Mouse (Mus musculus) erythroblast, adult 5-6 weeks (primary cell): ENCODE results near the gene Cd28. TPM values are rescaled to one million over a fixed set of nuclear protein-coding genes. Genes with fewer than 3 reads are reported as not detected.
"Not testable (repeated sequence)": the region's sequence is repeated elsewhere in the genome, so short reads cannot be mapped to it uniquely, and the experiment has no call there.

Source experiments
- ATAC-seq: replicated peaks from 2 replicates; pipeline ENCODE4 v1.8.0; 2016; ENCODE audit warnings: moderate number of reproducible peaks, mild to moderate bottlenecking, moderate TSS enrichment, inconsistent platforms; ENCODE audit not compliant: poor library complexity, low FRiP score, severe bottlenecking
- total RNA-seq, 2 experiments: library from RNA; stranded (forward) in 1 of 2; stranded (reverse) in 1 of 2; fragments of 150-400 nt in 1 of 2; fragments of 200-764, 138-1000 nt in 1 of 2; gene quantifications; 2 replicates each; pipeline versions ENCODE4 v1.2.3 to v1.2.4; 2015 to 2017; ENCODE audit warnings: low replicate concordance in 2 of 2

The Cd28 gene
- total RNA-seq, 2 experiments from 2014 or later = 0.19 to 0.43 TPM

DNA sequence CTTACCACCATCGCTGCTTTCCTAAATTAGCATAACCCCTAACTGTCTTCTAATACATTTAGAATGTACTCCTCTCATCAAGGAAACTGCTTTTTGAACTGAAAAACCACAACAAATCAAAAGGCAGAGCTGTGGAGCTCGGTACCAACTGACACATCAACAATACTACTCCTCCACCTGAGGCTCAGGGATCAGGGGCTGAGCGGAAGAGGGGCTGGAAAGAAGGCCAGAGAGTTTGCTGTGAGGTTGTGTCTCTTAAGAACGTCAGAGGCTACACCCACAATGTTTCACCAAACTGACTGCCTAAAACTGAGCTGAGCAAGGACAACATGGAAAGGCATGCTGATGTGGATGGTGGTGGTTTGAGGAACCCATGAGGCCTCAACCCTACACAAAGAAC lies 65.1 kb downstream of the Cd28 start:
- no peak for ATAC-seq

DNA sequence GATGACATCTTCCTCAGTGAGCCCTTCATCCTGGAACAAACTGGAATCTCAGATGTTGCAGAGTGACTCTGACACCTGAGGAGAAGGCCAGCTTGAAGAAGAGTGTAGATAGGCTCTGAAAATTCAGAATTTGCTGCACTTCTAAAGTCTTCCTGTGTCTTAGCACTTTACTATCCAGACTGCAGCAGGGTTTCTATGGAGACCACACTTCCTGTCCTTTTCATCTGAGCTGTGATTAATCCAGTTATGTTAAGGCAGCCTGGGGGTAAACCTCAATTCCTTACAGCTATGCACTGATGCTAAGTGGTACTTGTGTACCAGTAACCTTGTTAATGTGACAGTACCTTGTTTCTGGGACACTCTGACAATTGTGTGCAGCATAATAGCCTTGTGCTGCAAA lies 77.1 kb downstream of the Cd28 start:
- ATAC-seq = no peak

DNA sequence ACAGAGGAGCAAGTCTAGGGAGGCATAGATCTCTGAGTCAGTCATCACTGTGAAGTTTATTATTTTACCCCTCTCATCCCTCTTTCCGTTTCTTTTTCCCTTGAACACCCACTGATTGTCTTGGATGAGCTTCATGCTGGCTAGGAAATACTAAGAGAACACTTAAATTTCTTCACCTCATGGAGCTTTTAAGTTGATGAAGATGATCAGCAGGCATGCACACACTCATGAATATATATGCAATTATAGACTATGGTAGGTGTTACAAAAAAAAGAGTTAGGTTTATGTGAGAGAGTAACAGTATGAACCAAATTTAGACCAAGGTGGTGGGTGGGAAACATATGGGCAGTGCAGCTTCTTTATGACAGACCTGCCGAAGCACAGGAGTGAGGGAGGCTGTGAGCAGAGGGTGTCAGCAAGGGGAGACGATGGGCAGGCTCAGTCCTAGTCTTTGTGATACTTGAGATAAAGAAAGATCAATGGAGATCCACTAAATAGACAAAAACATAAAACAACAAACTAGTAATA lies 79.1 kb downstream of the Cd28 start:
- ATAC-seq = no peak

DNA sequence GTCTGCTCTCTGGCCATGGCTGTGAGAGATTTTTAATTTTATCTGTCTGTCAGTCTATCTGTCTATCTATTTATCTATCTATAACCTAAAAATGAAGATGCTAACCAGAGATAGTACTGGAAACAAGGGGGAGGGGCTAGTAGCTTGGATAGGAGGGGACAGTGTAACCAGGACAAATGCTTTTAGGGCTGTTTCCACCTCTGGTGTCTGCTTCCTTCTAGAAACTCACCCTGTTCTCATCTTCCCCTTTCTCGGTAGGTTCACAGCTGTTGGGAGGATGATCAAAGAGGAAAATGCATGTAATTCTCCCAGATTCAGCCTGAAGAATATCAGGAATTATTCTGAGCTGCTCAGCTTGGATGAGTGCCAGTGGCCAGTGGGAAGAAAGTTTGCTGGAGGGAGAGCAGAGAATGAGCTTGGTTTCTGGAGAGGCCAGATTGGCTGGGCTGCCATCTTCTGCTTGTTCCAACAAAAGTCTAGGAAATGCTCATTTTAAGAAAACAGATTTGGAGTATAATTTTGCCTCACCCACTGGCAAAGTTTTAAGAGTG lies 83.3 kb downstream of the Cd28 start:
- ATAC-seq = no peak

DNA sequence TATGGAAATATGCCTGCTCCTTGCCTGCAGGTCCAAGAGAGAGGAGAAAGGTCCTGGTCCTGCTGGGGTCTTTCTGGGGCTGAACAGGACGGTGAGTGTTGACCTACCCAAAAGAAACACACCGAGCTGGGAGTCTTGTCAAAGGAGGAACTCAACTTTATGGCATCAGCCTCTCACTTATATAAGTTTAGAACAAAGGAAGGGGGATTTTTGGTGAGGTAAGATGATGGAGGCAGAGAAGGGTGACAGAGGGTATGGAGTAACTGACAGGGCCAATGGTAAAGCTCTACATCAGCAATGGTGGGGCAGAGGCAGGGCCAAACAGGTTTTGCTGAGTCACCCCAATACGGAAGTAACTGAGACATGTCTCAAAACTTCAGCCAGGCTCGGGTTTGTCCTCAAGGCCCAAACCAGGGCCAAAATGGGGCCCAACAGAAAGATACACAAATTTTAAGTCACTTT lies 84.6 kb downstream of the Cd28 start:
- ATAC-seq = no peak

DNA sequence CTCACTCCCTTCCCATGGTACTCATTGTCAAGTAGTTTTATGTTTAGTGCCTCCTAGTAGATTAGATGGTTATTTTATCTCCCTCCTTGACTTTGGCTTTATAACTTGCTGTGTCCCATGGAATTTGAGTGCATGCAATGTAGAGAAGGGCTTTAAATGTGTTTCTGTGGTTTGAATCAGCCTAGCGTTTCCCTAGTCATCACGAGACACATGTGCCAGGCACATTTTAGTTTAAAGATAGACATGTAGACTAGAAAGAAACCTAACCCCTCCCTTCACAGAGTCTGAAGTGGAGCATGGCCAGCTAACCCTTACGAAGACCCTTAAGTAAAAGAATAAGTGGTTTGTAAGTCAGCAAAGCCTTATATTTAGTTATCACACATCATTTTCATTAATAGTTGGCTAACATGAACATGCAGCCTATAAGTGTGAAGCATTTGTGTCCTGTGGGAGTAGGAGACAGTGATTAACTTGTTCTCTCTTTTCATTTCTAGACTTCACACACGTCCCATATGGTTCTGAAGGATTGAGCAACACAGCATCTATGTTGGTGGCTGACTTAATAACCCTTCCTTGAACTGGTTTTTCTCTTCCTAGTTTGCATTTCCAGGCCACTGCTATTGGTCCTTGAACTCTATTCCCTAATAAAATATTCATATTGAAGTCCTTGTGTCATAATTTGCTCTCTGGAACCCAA lies 86.7 kb downstream of the Cd28 start:
- no peak for ATAC-seq

DNA sequence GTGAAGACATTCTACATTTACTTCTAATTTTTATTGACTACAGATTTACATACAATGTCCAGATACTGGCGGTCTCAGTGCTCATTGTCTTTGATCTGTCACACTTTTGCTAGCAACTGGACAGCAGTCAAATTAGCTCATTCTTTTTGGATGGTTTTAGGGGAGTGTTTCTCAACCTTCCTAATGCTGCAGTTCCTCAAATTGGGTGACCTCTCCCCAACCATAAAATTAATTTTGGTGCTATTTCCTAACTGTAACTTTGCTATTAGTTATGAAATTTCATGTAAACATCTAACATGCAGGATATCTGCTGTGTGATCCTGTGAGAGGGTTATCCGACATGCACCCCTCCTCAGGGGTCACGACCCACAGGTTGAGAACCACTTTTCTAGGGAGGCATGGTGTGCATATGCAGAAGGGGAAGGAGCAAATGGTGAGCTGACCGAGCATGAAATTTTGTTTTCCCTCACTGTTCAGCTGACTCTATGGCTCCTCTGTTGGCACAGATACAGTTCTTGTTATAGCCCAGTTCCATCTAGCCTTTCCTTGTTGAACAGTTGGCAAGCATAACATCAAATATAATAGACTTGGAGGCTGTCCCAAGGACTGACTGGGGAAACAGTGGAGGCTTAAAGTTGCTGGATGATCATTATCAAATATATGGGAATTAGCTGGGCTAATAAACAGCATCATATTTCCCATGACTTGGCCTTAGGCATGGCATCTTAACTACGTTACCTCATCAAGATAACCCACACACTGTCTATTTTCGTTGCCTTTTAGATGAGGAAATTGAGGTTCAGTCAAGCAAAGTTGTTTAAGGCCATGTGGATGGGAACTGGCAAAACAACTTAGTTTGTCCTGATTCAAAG lies 87.5 kb downstream of the Cd28 start:
- no peak for ATAC-seq

DNA sequence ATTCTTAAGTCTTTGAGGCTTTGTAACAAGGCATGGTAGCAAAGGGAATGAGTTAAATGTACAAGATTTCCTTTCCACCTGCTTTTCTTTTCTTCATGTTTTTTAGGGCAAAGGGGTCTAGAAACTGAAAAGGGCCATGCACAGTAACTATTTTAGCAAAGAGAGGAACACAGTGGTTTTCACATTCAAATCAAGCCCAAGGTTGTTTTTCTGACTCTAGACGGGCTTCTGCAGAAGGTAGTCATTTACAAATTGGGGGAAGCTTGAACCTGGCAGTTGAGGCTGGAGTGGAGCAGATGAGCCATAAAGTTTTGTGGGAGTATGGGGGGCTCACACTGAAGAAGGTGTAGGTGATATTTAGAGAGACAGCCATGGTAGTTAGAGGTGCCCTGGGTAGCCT lies 88.6 kb downstream of the Cd28 start:
- no peak for ATAC-seq

DNA sequence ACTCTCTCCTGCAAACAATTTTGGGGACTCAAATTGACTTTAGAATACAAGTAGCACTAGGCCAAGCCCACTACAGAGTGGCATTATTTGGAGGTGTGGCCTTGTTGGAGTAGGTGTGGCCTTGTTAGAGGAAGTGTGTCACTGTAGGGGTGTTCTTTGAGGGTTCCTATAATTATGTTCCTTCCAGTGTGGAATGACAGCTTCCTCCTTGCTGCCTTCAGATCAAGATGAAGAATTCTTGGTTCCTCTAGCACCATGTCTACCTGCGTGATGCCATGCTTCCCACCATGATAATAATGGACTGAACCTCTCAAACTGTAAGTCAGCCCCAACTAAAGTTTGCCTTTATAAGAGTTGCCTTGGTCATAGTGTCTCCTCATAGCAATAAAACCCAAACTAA lies 91.1 kb downstream of the Cd28 start:
- ATAC-seq = no peak

DNA sequence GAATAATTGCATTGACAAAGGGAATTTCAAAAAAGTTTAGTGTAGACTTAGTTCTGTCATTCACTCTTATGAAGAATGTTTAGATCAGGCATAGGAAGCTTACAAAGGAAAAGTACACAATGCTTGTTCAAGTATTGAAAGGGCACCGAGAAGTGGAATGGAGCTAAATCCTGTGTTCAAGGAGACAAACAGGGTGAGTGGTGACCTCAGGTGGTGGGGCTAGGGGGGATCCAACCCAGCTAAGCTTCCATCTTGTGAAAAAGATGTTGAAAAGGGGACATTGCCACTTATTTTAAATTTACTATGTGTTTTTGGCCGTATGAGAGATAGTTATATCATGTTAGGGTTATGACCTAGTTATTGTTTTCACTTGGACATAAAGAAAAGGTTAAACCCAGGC lies 91.9 kb downstream of the Cd28 start:
- ATAC-seq = no peak

DNA sequence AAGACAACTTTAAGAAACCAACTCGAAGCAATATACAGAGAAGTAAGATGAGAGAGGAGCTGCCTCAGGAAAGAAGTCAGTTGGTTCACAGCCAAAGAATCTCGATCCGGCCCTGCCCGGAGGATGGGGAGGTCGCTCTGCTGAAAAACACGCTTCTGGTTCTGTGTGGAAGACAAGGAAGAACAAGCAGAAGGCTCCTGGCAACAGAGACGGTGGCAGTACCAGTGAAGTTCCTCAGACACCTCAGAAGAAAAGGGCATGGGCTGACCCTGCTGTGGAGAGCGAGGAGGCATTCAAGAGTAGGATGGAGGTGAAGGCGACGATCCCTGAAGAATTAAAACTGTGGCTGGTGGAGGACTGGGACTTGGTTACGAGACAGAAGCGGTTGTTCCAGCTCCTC lies 92.6 kb downstream of the Cd28 start:
- no peak for ATAC-seq

DNA sequence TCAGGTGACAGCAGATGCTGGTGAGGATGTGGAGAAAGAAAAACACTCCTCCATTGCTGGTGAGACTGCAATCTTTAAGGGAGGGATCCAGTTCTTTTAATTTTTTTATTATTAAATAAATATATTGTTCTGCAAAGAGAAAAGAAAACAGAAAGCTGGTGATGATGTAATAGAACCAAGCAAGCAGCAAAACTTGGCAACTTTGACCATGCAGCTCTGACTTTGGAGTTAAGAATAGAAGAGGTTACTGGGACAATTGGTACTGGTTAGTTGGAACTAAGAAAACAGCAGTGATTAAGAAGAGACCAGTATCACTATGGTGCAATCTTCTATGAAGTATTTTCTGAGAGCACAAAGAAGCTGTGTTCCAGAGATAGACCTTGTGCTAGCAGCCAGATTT lies 94.2 kb downstream of the Cd28 start:
- ATAC-seq = no peak

DNA sequence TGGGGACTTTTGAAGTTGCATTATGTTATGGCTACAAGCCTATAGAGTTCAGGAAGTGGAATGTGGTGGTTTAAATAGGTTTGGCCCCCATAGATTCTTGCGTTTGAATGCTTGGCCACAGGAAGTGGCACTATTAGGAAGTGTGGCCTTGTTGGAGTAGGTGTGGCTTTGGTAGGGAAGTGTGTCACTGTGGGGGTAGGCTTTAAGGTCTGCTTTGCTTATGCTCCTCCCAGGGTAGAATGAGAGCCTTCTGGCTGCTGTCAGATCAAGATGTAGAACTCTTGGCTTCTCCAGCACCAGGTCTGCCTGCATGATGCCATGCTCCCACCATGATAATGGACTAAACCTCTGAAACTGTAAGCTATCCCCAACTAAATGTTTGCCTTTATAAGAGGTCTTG lies 95.4 kb downstream of the Cd28 start:
- no peak for ATAC-seq

DNA sequence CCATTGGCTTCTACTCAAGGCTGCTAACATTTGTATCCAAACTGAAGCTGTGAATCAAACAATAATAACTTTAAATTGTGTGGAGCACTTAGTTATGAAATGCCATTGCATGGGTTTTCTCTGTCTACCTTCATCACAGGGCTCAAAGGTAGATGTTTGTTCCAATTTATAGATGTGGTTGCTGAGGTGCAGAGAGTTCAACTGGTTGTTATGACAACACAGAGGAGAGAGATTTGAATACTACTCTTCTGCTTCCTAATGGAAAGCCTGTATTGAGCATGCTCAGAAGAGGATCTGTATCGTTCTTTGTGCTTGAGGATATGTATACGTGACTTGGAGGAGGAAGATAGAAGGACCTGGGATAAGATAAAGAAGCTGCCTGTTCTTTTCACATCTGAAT lies 96.8 kb downstream of the Cd28 start:
- ATAC-seq = no peak

DNA sequence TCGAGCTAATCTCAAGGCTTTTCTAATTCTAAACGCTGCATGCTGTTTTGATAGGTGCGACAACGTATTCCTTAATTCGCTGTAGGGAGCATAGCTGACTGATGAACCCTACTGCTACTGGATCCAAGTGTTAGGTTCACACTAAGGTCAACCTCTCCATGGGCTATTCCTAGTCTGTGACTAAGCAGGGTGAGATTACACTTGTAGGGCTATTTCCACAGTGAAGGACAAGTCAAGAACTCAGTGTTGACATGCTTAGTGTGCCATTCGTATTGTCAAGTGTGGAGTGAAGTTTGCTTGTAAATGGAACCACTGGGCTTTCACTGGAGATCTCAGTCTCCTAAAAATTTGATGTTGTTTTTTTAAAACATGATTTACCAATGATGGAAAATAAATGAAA lies 99.3 kb downstream of the Cd28 start:
- no peak for ATAC-seq

DNA sequence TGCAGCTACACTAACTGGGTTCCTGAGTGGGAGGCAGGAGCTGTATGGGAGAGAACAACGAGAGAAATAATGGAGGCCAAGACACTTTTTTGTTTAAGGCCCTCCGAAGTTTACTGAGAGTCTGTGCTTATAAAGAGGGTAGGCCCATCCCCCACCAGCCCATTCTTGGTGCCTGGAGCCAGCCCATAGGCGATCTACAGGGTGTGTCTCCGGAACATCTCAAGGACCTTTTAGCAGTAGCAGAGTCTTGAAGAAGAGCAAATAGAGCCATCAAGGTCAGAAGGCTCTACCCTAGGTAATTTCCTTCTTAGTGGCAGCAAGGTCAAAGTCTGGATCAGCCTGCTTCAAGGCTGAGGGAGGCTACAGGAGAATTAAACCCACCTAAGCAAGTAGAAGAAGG lies 101.9 kb downstream of the Cd28 start:
- ATAC-seq = not testable (repeated sequence)

DNA sequence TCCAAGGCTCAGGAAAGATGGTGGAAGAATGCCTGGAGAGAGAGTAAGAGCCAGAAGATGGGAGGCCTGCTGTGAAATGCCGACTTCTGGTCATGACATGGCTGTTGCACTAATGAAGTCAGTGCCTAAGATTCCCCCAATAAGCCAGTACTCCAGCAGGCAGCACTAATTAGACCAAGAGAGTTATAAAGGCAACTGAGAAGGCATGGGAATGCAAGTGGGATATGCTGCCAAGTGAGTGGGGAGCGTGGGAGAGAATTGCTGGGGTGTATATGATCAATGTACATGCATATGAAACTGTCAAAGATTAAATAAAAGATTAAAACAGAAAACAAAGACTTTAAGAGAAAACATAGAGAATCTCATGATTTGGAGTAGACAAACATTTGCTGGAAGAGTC lies 103.4 kb downstream of the Cd28 start:
- no peak for ATAC-seq

DNA sequence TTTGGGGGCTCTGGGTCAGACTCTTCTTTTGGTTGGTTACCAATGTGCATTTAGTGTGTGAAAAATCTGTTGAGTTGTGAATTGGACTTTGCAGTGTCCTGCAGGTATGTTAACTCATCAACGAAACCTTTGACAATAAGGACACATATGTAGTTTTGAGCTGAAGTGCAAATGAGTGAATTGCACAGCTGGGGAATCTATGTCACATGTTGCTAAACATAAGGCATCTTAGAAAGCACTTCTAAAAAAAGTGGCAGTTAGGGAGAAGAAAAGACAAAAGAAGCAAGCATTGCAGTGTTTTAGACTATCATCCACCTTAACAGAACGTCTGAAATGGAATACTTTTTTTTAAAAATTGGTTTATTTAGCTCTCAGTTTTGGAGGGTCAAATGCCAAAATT lies 104.4 kb downstream of the Cd28 start:
- no peak for ATAC-seq

DNA sequence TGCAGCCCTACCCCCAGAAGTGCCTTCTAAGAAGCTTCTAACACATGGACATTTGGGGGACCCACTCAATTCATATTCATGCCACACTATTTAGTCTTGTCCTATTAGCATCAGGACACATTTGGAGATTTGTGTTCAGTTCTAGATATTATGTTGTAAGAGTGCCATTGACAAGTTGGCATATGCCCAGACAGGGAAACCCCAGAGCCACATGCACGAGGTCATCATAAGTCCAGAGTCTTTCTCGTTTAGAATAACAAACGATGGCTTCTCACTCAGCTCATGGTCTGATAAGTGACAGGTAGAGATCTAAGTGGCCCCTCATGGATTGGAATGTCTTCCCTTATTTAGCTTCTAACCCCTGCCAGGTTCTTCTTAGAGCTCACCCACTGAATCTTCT lies 105.0 kb downstream of the Cd28 start:
- ATAC-seq = no peak
